Mouse (Mus musculus): Measurements from ENCODE around the gene Gzmd. TPM values are rescaled to one million over a fixed set of nuclear protein-coding genes. Genes with fewer than 3 reads are reported as not detected.
"Not testable (repeated sequence)": the region's sequence is repeated elsewhere in the genome, so short reads cannot be mapped to it uniquely, and the experiment has no call there.

Gene Gzmd
- polyA plus RNA-seq, 1 experiment, result not detected

DNA sequence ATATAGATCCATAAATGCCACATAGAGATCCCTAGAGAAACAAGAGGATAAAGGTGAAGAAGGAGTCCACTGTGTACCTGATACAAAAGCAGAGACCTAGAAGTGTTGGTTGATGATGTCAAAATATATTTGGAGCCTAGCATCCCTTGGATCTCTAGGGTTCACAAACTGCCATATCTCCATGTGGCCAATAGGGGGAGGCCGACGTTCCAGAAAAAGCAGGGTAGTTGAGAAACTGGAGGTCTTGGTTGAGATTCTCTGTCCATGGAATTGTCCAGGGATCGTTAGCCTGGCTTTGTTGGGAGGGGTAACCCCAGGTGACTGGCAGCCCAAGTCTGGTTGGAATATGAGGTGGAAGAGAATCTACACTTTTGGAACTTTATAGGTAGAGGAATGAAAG is 4.1 kb downstream of the Gzmd start:
- H3K27ac ChIP-seq (ENCODE audit: insufficient read depth, low read depth, low read length), result no peak overlapping the region
- 51% methylated on average over 3 of the region's 3 CpGs for WGBS
- no peak overlapping the region for H3K4me3 ChIP-seq (ENCODE audit: insufficient read depth, low read depth, low read length)
- no peak for TF ChIP-seq CTCF (IDR thresholded peaks at IDR 0.05; ENCODE audit: insufficient read depth, low read depth, low read length)
- no peak for TF ChIP-seq POLR2A (IDR thresholded peaks at IDR 0.05; ENCODE audit: insufficient read depth, low read depth, low read length)
- no peaks in the 10 kb centered on the region for H3K4me1 ChIP-seq (ENCODE audit: control insufficient read depth, insufficient read depth, low read length)

DNA sequence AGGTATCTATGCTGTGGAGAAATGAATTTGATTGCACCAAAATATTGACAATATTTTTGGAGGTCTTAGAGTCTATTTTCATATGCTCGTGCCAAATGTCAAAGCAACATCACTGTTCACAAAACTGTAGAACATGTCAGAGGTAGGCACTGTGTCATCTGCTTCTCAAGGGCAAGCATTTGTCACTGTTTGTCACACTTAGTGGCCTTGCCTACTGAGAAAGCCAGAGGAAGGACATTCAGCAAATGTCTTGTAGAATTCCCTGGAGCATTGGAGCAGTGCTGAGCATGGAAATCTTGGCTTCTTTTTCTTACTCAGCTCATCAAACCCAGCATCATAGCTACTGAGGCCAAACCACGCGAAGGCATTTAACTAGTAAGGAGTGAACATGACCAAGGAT is 8.9 kb downstream of the Gzmd start:
- 88% methylated on average over 3 of the region's 3 CpGs for WGBS
- H3K4me3 ChIP-seq (ENCODE audit: insufficient read depth, low read depth, low read length), result no peak overlapping the region
- H3K4me1 ChIP-seq (ENCODE audit: control insufficient read depth, insufficient read depth, low read length), result no peaks in the 10 kb centered on the region
- TF ChIP-seq POLR2A (IDR thresholded peaks at IDR 0.05; ENCODE audit: insufficient read depth, low read depth, low read length) (no peak), CTCF (IDR thresholded peaks at IDR 0.05; ENCODE audit: insufficient read depth, low read depth, low read length) (no peak)
- no peak overlapping the region for H3K27ac ChIP-seq (ENCODE audit: insufficient read depth, low read depth, low read length)

DNA sequence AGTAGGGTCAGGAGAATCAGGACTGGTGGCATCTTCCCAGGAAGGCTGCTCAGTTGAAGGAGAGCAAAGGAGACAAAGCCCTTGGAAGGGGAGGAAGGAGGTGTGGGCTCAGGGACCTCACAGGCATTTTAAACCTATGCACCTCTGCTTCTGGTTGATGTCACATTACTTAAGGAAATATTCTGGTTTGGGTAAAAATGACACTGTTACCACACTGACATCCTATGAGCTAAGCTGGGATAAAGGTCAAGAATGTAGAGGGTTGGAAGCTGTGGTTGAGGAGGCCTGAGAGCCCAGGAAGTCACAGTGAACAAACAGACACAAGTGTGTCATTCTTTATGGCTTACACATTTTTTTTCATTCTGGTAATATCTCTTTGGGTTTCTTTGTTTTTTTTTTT is 11.9 kb downstream of the Gzmd start, which contains the start of gene Gzme:
Gene Gzme (minus strand): TSS at position 101 of the 400 bp plus-strand sequence.
- TF ChIP-seq CTCF (IDR thresholded peaks at IDR 0.05; ENCODE audit: insufficient read depth, low read depth, low read length), result no peak
- TF ChIP-seq POLR2A (IDR thresholded peaks at IDR 0.05; ENCODE audit: insufficient read depth, low read depth, low read length), result no peak
- no peaks in the 10 kb centered on the region for H3K4me1 ChIP-seq (ENCODE audit: control insufficient read depth, insufficient read depth, low read length)
- H3K27ac ChIP-seq (ENCODE audit: insufficient read depth, low read depth, low read length), result no peak within 1 kb of the TSS
- H3K4me3 ChIP-seq (ENCODE audit: insufficient read depth, low read depth, low read length), result no peak within 1 kb of the TSS

DNA sequence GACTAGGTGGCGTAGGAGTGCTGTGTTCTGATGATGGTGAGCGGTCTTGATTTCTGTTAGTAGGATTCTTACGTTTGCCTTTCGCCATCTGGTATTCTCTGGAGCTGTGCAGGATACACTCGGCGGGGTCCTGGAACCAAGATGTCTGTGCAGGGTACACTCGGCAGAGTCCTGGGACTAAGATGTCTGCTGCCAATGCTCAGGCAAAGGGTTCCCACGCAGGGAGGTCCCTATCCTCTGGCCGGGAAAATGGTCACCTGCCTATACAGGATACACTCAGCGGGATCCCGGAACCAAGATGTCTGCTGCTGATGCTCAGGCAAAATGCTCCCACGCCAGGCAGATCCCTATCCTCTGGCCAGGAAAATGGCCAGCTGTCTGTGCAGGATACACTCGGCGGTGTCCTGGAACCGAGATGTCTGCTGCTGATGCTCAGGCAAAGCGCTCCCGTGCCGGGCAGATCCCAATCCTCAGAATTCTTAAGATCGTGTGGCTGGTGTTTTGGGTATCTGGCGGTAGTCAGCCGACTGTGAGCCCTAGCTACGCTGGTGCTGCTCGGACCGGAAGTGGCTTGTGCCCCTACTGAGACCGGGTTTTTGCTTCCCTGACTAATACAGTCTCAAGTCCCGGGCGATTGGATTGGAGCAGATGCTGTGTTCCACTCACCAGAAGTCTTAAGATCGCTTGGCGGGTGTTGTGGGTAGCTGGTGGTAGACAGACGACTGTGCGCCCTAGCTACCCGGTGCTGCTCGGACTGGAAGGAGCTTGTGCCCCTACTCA is 16.7 kb downstream of the Gzmd start:
- not testable (repeated sequence) for H3K27ac ChIP-seq (ENCODE audit: insufficient read depth, low read depth, low read length); H3K4me1 ChIP-seq (ENCODE audit: control insufficient read depth, insufficient read depth, low read length); H3K4me3 ChIP-seq (ENCODE audit: insufficient read depth, low read depth, low read length)
- 93% methylated on average over 33 of the region's 33 CpGs for WGBS

DNA sequence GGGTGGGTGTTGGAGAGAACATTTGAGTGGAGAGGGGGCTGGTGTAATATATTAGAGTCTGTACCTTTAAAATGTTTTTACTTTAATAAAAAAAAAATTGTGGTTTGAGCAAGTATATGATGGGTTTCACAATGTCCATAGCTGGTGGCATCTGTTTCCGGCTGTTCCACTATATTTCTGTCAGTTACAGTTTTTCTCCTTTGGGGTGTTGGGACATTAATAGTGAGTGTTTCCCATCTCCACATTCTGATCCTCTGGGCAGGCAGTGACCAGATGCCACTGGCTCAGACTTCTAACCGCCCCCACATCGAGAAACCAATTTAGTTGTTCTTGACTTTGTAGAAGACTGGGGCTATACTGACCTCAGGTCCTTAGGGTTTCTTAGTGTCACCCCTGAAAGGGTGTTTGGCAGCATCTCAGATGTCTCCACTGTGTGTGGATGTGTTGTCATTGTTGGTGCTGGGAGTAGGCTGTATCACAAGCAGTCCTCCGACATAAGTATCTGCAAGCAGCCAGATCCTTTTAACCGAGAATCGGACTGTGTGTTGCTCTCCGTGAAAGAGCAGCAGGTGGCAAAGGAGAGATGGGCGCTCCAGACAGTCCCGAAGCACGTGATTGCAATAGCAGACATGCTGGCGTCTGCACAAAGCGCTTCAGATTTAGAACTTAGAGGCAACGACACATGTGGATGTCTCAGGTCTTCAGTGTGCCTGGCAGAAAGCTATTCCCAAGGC is 26.8 kb downstream of the Gzmd start:
- no peak for TF ChIP-seq CTCF (IDR thresholded peaks at IDR 0.05; ENCODE audit: insufficient read depth, low read depth, low read length)
- H3K27ac ChIP-seq (ENCODE audit: insufficient read depth, low read depth, low read length), result no peak overlapping the region
- no peak overlapping the region for H3K4me3 ChIP-seq (ENCODE audit: insufficient read depth, low read depth, low read length)
- H3K4me1 ChIP-seq (ENCODE audit: control insufficient read depth, insufficient read depth, low read length), result no peaks in the 10 kb centered on the region
- 73% methylated on average over 13 of the region's 13 CpGs for whole genome bisulfite sequencing

DNA sequence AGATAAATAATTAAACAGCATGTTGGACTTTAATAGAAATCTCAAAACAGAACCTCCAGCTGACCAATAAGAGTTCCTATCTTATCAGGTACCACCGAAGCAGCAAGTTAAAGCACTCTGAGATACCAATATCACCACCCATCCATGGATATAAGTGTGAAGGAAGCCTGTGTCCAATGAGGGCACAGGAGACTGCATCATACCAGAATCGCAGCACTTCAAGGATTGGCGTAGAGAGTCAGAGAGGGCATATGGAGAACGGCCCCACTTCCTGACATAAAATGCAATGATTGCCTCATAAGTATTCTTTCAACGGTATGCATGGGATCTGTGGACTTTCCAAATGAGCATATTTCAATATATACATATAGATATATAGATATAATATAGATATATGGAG is 27.4 kb downstream of the Gzmd start:
- Histone ChIP-seq H3K4me3 (ENCODE audit: insufficient read depth, low read depth, low read length) (no peak overlapping the region), H3K27ac (ENCODE audit: insufficient read depth, low read depth, low read length) (no peak overlapping the region), H3K4me1 (ENCODE audit: control insufficient read depth, insufficient read depth, low read length) (no peaks in the 10 kb centered on the region)
- TF ChIP-seq CTCF (IDR thresholded peaks at IDR 0.05; ENCODE audit: insufficient read depth, low read depth, low read length), result no peak
- no peak for TF ChIP-seq POLR2A (IDR thresholded peaks at IDR 0.05; ENCODE audit: insufficient read depth, low read depth, low read length)
- WGBS, result 96% methylated on average over 5 of the region's 5 CpGs

DNA sequence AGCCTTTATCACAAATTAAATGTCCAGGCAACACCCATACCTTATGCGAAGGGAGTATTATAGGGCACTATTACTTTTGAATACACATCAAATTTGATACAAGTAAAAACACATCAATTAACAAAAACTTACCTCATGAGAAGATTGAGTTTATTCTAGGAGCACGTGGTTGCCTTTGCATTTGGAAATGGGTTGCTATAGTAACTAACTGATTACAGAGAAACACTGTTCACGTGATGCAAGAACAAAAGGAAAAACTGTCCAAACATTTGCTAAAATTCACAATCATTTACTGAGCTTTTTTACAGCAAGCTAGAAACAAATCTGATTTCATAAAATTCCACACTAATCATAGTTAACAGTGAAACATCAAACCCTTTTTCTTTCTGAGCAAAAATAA is 29.0 kb downstream of the Gzmd start:
- WGBS, result 32% methylated on average over 3 of the region's 3 CpGs
- Histone ChIP-seq H3K4me1 (ENCODE audit: control insufficient read depth, insufficient read depth, low read length) (no peaks in the 10 kb centered on the region), H3K4me3 (ENCODE audit: insufficient read depth, low read depth, low read length) (no peak overlapping the region), H3K27ac (ENCODE audit: insufficient read depth, low read depth, low read length) (no peak overlapping the region)
- TF ChIP-seq CTCF (IDR thresholded peaks at IDR 0.05; ENCODE audit: insufficient read depth, low read depth, low read length) (no peak), POLR2A (IDR thresholded peaks at IDR 0.05; ENCODE audit: insufficient read depth, low read depth, low read length) (no peak)

DNA sequence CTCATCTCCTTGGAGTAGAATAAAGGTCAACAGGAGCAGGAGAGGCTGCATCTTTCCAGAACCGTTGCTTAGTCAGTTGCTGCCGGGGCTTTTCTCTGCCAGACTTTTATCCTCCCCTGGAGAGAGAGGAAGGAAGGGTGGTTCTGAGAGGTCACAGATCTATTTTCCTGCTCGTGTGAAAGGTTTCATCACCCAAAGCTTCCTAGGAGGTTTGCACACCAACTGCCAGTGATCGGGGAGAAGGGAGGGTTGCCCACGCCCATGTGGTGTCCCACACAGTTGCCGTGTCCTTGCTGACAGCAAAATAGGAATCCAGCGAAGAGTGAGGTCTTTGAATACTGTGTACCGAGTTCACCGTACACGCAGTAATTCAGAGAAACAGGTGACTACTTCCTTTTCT is 30.0 kb downstream of the Gzmd start, which contains the start of gene Ctsg:
Gene Ctsg (minus strand): TSS at position 189 of the 400 bp plus-strand sequence.
- TF ChIP-seq POLR2A (IDR thresholded peaks at IDR 0.05; ENCODE audit: insufficient read depth, low read depth, low read length), result no peak
- TF ChIP-seq CTCF (IDR thresholded peaks at IDR 0.05; ENCODE audit: insufficient read depth, low read depth, low read length), result no peak
- H3K4me3 ChIP-seq (ENCODE audit: insufficient read depth, low read depth, low read length), result no peak within 1 kb of the TSS
- no peak within 1 kb of the TSS for H3K27ac ChIP-seq (ENCODE audit: insufficient read depth, low read depth, low read length)
- H3K4me1 ChIP-seq (ENCODE audit: control insufficient read depth, insufficient read depth, low read length), result no peaks in the 10 kb centered on the region
- WGBS, result 72% methylated on average over 10 of the region's 10 CpGs

DNA sequence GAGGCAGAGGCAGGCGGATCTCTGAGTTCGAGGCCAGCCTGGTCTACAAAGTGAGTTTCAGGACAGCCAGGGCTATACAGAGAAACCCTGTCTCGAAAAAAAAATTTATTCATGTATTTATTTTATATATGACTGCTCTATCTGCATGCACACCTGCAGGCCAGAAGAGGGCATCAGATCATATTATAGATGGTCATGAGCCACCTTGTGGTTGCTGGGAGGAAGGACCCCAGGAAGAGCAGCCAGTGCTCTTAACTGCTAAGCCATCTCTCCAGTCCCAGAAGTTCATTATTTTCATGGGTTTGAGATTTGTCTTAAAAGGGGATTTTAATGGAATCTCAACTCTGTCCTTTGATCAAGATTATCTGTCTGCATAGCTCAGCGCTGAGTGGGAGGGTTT is 33.5 kb downstream of the Gzmd start:
- Histone ChIP-seq H3K4me3 (ENCODE audit: insufficient read depth, low read depth, low read length) (no peak overlapping the region), H3K27ac (ENCODE audit: insufficient read depth, low read depth, low read length) (no peak overlapping the region), H3K4me1 (ENCODE audit: control insufficient read depth, insufficient read depth, low read length) (no peaks in the 10 kb centered on the region)
- TF ChIP-seq CTCF (IDR thresholded peaks at IDR 0.05; ENCODE audit: insufficient read depth, low read depth, low read length) (no peak), POLR2A (IDR thresholded peaks at IDR 0.05; ENCODE audit: insufficient read depth, low read depth, low read length) (no peak)
- 84% methylated on average over 4 of the region's 4 CpGs for WGBS
